Mouse (Mus musculus) liver, postnatal 0 days (tissue): ENCODE measurements at regions not wholly inside any gene's neighbourhood (a gene's known extent, or its start where the extent isn't known, plus 50 kb on each side); places are given as distances from the start of the nearest gene placed in this dataset.

ENCODE experiments used
- ATAC-seq: fragments of 200-750 bp; cut with Nextera tagmentation; 2 replicates; pipeline ENCODE4 v1.8.0; 2017; ENCODE audit warnings: mild to moderate bottlenecking, moderate library complexity
- DNase-seq: peaks from one replicate; pipeline ENCODE4 v3.0.0-alpha.2; 2016
- H3K27ac ChIP-seq: fragments of 300-500 bp; sonication (generic); 2 replicates; pipeline ENCODE4 v1.5.1; 2014; ENCODE audit warnings: antibody characterized with exemption, moderate library complexity, mild to moderate bottlenecking, low read depth
- H3K27me3 ChIP-seq: fragments of 300-500 bp; sonication (generic); 2 replicates; pipeline ENCODE4 v1.6.1; 2014; ENCODE audit warnings: low read length, control low read depth, mixed read lengths; ENCODE audit not compliant: insufficient read depth
- H3K36me3 ChIP-seq: fragments of 300-500 bp; sonication (generic); replicated peaks from 2 replicates; pipeline ENCODE4 v1.6.1; 2014; ENCODE audit warnings: mild to moderate bottlenecking, control low read depth, low read length, moderate library complexity, mixed read lengths; ENCODE audit not compliant: insufficient read depth
- H3K4me1 ChIP-seq: fragments of 300-500 bp; sonication (generic); 2 replicates; pipeline ENCODE4 v1.6.1; 2014; ENCODE audit warnings: antibody characterized with exemption, mild to moderate bottlenecking, control low read depth; ENCODE audit not compliant: insufficient read depth
- H3K4me2 ChIP-seq: fragments of 300-500 bp; sonication (generic); 2 replicates; pipeline ENCODE4 v1.6.1; 2014; ENCODE audit warnings: low read depth, mild to moderate bottlenecking, low read length, moderate library complexity, mixed read lengths
- H3K4me3 ChIP-seq: fragments of 300-500 bp; sonication (generic); 2 replicates; pipeline ENCODE4 v1.5.1; 2014; ENCODE audit warnings: low read depth, low read length
- H3K9ac ChIP-seq: fragments of 300-500 bp; sonication (generic); replicated peaks from 2 replicates; pipeline ENCODE4 v1.6.1; 2014; ENCODE audit warnings: mild to moderate bottlenecking, moderate library complexity
- H3K9me3 ChIP-seq: fragments of 300-500 bp; sonication (generic); 2 replicates; pipeline ENCODE4 v1.6.1; 2016; ENCODE audit warnings: mild to moderate bottlenecking, control low read depth, low read length, mixed read lengths
- CTCF ChIP-seq: sonication (generic); IDR thresholded peaks from 2 replicates; pipeline ENCODE4 v1.5.1; 2016; ENCODE audit warnings: antibody characterized with exemption, low read depth
- EP300 ChIP-seq: IDR thresholded peaks from 2 replicates; pipeline ENCODE4 v1.6.1; 2016; ENCODE audit warnings: antibody characterized with exemption, low read depth, mild to moderate bottlenecking
- WGBS: fragments of 180-500 bp; shearing (Covaris S2); extraction: QIAGEN DNeasy Blood & Tissue Kit; methylation state at CpG from one replicate; pipeline ENCODE4 v1.1.7; 2014; ENCODE audit not compliant: insufficient replicate concordance; 5-methylcytosine and 5-hydroxymethylcytosine counted together

DNA sequence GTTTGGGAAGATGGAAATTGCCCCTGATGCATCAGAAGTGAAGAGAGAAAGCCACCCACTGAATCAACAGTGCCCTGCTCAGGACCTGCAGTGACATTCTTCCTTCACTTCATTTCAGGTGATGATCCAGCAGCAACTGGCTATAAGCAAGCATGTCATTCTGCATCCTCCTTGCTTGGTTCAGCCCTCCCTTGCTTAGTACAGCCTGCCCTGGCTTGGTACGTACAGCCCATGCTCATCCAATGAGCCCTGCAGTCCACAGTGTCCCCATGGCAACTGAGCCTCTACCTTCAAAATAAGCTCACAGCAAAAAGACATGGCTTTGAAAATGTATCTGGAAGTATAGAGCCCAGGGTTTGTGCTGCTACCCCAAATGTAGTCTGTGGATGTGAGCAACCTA, 181.4 kb upstream of the Bmp4 start:
- no peak overlapping the region for H3K27ac ChIP-seq
- H3K36me3 ChIP-seq, result no peaks in the 10 kb centered on the region
- no peak for DNase-seq
- WGBS, result 85% methylated on average over 1 of the region's 1 CpGs
- H3K4me2 ChIP-seq, result no peak overlapping the region
- H3K27me3 ChIP-seq, result no peaks in the 10 kb centered on the region
- H3K9me3 ChIP-seq, result no peaks in the 10 kb centered on the region
- no peak overlapping the region for H3K4me3 ChIP-seq
- H3K9ac ChIP-seq, result no peak overlapping the region
- H3K4me1 ChIP-seq, result peaks cover 4% of the 10 kb centered on the region; the same call in 1 of the 2 replicates
- ATAC-seq, result no peak
- TF ChIP-seq EP300 (no peak), CTCF (no peak)

- no peak for TF ChIP-seq EP300
- TF ChIP-seq CTCF, result no peak
- peaks cover 4% of the 10 kb centered on the region; the same call in 1 of the 2 replicates for H3K4me1 ChIP-seq
Observed at GRCm38 (mm10) chr14:46569273-46569672, 178.8 kb upstream of the Bmp4 start.

DNA sequence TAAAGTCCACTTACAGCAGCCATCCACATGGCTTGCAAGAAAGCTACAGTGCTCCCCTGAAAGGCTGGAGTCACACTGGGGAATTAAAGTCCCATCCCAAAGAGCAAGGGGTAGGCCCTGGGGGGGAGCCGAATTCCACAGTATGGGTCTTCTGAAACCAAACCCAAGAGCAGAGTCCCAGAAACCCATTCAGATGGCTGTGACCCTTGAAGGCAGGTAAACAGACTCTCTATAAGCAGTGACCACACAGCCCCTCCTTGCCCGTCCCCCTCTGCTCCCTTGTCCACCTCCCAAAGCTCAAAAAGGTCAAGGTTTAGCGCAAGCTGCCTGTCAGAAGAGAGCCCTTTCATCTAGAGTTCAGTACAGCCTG, 176.9 kb upstream of the Bmp4 start:
- Histone ChIP-seq H3K27ac (no peak overlapping the region), H3K4me2 (no peak overlapping the region), H3K4me3 (no peak overlapping the region), H3K4me1 (no peaks in the 10 kb centered on the region), H3K9me3 (no peaks in the 10 kb centered on the region), H3K9ac (no peak overlapping the region), H3K36me3 (no peaks in the 10 kb centered on the region), H3K27me3 (no peaks in the 10 kb centered on the region)
- 59% methylated on average over 3 of the region's 3 CpGs for WGBS
- TF ChIP-seq EP300 (no peak), CTCF (no peak)
- no peak for DNase-seq
- no peak for ATAC-seq

More at GRCm38 (mm10) chr14:46569273-46569672, 178.8 kb upstream of the Bmp4 start:
- DNase-seq, result no peak
- H3K27ac ChIP-seq, result no peak overlapping the region
- ATAC-seq, result no peak
- no peaks in the 10 kb centered on the region for H3K27me3 ChIP-seq
- WGBS, result 63% methylated on average over 8 of the region's 8 CpGs
- no peaks in the 10 kb centered on the region for H3K36me3 ChIP-seq
- no peak overlapping the region for H3K9ac ChIP-seq
- no peak overlapping the region for H3K4me3 ChIP-seq
- no peaks in the 10 kb centered on the region for H3K9me3 ChIP-seq
- no peak overlapping the region for H3K4me2 ChIP-seq

GRCm38 (mm10) chr14:46566681-46567410, 176.4 kb upstream of the Bmp4 start:
- ATAC-seq (no peak), DNase-seq (no peak)
- H3K27ac ChIP-seq, result no peak overlapping the region
- no peaks in the 10 kb centered on the region for H3K4me1 ChIP-seq
- H3K36me3 ChIP-seq, result no peaks in the 10 kb centered on the region
- H3K4me2 ChIP-seq, result no peak overlapping the region
- H3K27me3 ChIP-seq, result no peaks in the 10 kb centered on the region
- TF ChIP-seq CTCF (no peak), EP300 (no peak)
- H3K4me3 ChIP-seq, result no peak overlapping the region
- WGBS, result 45% methylated on average over 9 of the region's 9 CpGs
- no peaks in the 10 kb centered on the region for H3K9me3 ChIP-seq
- H3K9ac ChIP-seq, result no peak overlapping the region

DNA sequence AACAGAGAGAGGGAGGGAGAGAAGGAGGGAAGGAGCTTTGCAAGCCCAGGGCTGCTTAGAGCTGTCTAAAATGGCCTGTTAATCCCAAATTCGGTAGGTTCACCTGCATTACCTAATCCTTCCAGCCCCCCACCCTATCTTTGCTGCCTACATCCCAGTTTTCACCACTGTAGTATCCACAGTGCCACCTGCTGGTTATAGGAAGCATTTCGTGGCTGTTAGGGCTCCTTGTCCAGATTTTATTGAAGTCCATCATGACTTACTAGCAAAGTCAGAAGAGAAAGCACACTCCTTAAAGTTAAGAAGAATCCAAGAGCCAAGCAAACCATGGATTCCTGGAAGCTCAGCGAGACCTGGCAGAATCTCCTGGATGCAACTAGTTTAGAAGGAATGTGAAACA, 174.5 kb upstream of the Bmp4 start:
- Histone ChIP-seq H3K4me2 (no peak overlapping the region), H3K27me3 (no peaks in the 10 kb centered on the region), H3K36me3 (no peaks in the 10 kb centered on the region), H3K9ac (no peak overlapping the region), H3K9me3 (no peaks in the 10 kb centered on the region), H3K4me1 (0 out of 2 replicates have a peak, but pooled peaks cover 4% of the 10 kb centered on the region), H3K27ac (no peak overlapping the region), H3K4me3 (no peak overlapping the region)
- TF ChIP-seq CTCF (peak; percentile 89), EP300 (no peak)
- 15% methylated on average over 3 of the region's 3 CpGs for WGBS
- ATAC-seq (no peak), DNase-seq (peak; percentile 37)

DNA sequence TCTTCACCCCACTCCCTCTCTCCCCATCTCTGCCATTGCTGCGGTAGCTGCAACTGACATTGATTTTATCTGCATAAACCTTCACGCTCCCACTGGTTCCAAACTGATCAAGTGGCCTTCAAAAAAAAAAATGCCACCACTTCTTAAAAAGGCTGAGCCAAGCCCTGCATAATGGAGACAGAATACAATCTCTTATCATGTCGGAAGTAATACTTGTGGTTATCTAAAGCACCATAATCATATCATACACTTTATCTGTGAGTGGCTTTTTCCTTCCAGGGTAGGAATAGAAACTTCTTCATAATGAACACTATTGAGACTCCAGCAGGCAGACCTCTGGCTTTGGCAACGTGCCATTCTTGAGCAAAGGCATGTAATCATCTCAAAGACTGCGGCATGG, 171.5 kb upstream of the Bmp4 start:
- H3K9ac ChIP-seq, result no peak overlapping the region

More for the DNA sequence above, 171.5 kb upstream of the Bmp4 start:
- no peak overlapping the region for H3K4me2 ChIP-seq
- H3K36me3 ChIP-seq, result no peaks in the 10 kb centered on the region
- H3K4me3 ChIP-seq, result no peak overlapping the region
- no peaks in the 10 kb centered on the region for H3K9me3 ChIP-seq
- no peaks in the 10 kb centered on the region for H3K27me3 ChIP-seq
- H3K27ac ChIP-seq, result no peak overlapping the region
- H3K4me1 ChIP-seq, result 0 out of 2 replicates have a peak, but pooled peaks cover 4% of the 10 kb centered on the region
- no peak for TF ChIP-seq EP300
- no peak for TF ChIP-seq CTCF
- no peak for DNase-seq
- WGBS, result 45% methylated on average over 5 of the region's 5 CpGs
- ATAC-seq, result no peak
